Mouse (Mus musculus) limb, embryonic 13.5 days (tissue): Measurements from ENCODE around the gene Cdhr1. TPM values are rescaled to one million over a fixed set of nuclear protein-coding genes. Genes with fewer than 3 reads are reported as not detected.
"Not testable (repeated sequence)": the region's sequence is repeated elsewhere in the genome, so short reads cannot be mapped to it uniquely, and the experiment has no call there.

Experiments used
- ATAC-seq: fragments of 200-750 bp; cut with Nextera tagmentation; 2 replicates; pipeline ENCODE4 v1.8.0; 2017; ENCODE audit warnings: low read depth, moderate number of reproducible peaks, moderate TSS enrichment; ENCODE audit not compliant: low FRiP score
- H3K27ac ChIP-seq: fragments of 300-500 bp; sonication (generic); 2 replicates; pipeline ENCODE4 v1.5.1; 2015; ENCODE audit warnings: inconsistent platforms, mild to moderate bottlenecking, moderate library complexity
- H3K27me3 ChIP-seq: fragments of 300-500 bp; sonication (generic); 2 replicates; pipeline ENCODE4 v1.6.1; 2015; ENCODE audit warnings: mild to moderate bottlenecking, inconsistent platforms
- H3K36me3 ChIP-seq: fragments of 300-500 bp; sonication (generic); 2 replicates; pipeline ENCODE4 v1.6.1; 2015; ENCODE audit warnings: inconsistent platforms, mild to moderate bottlenecking, moderate library complexity
- H3K4me1 ChIP-seq: fragments of 300-500 bp; sonication (generic); 2 replicates; pipeline ENCODE4 v1.6.1; 2015; ENCODE audit warnings: inconsistent platforms
- H3K4me2 ChIP-seq: fragments of 300-500 bp; sonication (generic); replicated peaks from 2 replicates; pipeline ENCODE4 v1.6.1; 2015; ENCODE audit warnings: inconsistent platforms, mild to moderate bottlenecking, moderate library complexity
- H3K4me3 ChIP-seq: fragments of 300-500 bp; sonication (generic); 2 replicates; pipeline ENCODE4 v1.5.1; 2015; ENCODE audit warnings: moderate library complexity, mild to moderate bottlenecking, inconsistent platforms
- H3K9ac ChIP-seq: fragments of 300-500 bp; sonication (generic); 2 replicates; pipeline ENCODE4 v1.6.1; 2015; ENCODE audit warnings: mild to moderate bottlenecking, inconsistent platforms
- H3K9me3 ChIP-seq: fragments of 300-500 bp; sonication (generic); 2 replicates; pipeline ENCODE4 v1.6.1; 2016; ENCODE audit warnings: inconsistent platforms
- WGBS: fragments of 180-500 bp; shearing (Covaris S2); methylation state at CpG from one replicate; pipeline ENCODE4 v1.1.7; 2015; 5-methylcytosine and 5-hydroxymethylcytosine counted together
- polyA plus RNA-seq: library from polyadenylated mRNA; unstranded; fragments of >200 nt; fragmentation: Nextera tagmentation; extraction: Ambion mirVana; gene quantifications from 2 replicates; pipeline ENCODE4 v1.2.1, GENCODE M21; 2015

The Cdhr1 gene
- polyA plus RNA-seq: 0.04 and 0.11 TPM in 2 replicates

DNA sequence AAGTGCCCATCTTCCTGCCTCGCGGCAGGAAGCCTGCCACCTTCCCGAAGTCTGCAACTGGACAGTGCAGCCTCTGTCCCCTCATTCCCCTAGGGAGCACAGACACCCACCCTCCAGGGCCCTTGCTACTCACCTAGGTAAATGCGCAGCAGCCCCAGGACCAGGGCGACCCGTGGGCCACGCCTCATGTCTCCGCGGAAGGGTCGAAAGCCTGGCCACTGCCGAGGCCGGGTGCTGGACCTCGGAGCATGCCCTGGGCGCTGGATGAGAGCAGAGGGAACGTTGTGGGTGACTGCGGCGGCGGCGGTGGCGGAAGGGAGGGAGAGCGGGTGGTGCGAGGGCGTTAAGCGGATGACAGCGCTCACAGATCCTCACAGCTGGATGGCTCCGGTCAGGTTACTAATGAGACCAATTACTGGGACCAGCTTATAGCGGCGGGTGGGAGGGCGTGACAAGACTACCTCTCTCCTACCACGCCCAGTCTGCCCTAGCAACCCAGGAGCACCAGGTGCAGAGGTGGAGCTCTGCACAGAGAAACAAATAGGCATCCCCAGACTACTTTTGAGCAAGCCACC lies at the start of gene Cdhr1:
Gene Cdhr1 (minus strand): TSS at position 392 of the 575 bp plus-strand sequence.
- Histone ChIP-seq H3K4me2 (peak within 1 kb of the TSS; percentile 59), H3K27me3 (peaks cover 53% of the 10 kb centered on the region), H3K9me3 (no peaks in the 10 kb centered on the region), H3K27ac (no peak within 1 kb of the TSS), H3K36me3 (no peaks in the 10 kb centered on the region), H3K4me3 (peak within 1 kb of the TSS; percentile 32), H3K4me1 (peaks cover 8% of the 10 kb centered on the region), H3K9ac (peak within 1 kb of the TSS; percentile 45; the same call in 1 of the 2 replicates)
- ATAC-seq: peak; percentile 52
- WGBS: under 1% methylated on average over 30 of the region's 30 CpGs

GRCm38 (mm10) chr14:37139051-37139710 lies 41.0 kb upstream of the Cdhr1 start:
- Histone ChIP-seq H3K27ac (no peak overlapping the region), H3K27me3 (no peaks in the 10 kb centered on the region), H3K9ac (no peak overlapping the region), H3K4me1 (peaks cover 2% of the 10 kb centered on the region; the same call in 1 of the 2 replicates), H3K9me3 (no peaks in the 10 kb centered on the region), H3K36me3 (no peaks in the 10 kb centered on the region), H3K4me3 (no peak overlapping the region), H3K4me2 (no peak overlapping the region)
- no peak for ATAC-seq
- WGBS: 77% methylated on average over 8 of the region's 8 CpGs

DNA sequence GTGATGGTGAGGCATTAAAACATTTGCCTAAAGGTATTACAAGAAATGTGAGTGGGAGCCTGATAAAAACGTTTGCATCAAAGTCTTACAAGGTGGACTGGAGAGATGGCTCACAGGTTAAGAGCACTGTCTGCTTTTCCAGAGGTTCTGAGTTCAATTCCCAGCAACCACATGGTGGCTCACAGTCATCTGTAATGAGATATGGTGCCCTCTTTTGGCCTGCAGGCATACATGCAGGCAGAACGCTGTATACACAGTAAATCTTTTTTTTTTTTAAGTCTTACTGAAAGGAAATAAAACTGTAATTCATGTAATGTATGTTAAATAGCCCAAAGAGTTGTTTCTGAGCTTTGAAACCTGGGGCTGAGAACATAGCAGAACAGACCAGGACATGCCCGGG lies 39.4 kb upstream of the Cdhr1 start:
- H3K4me2 ChIP-seq, H3K4me3 ChIP-seq, H3K9me3 ChIP-seq, ATAC-seq, H3K36me3 ChIP-seq, H3K4me1 ChIP-seq, H3K27me3 ChIP-seq, H3K27ac ChIP-seq, H3K9ac ChIP-seq: not testable (repeated sequence)
- 81% methylated on average over 3 of the region's 3 CpGs for WGBS

DNA sequence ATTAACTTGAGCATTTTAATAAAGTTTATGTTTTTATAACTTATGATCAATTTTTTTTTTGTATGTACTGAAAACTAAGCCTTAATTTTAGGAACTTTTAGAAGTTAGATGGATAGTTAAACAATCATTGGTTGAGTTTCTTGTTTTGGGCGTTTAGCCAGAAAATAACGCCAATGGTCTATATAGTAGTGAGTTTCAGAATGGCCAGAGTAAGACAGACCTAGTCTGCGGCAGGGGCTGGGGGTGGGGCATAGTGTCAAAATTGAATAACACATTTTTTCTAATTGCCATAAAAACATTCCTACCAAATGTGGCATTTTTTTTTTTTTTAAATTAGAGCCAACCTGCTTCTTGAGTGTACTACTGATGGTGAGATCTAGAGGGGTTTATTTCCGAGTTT lies 38.0 kb upstream of the Cdhr1 start:
- Histone ChIP-seq H3K4me3 (no peak overlapping the region), H3K9ac (no peak overlapping the region), H3K36me3 (peaks cover 14% of the 10 kb centered on the region), H3K4me1 (peaks cover 6% of the 10 kb centered on the region; the same call in 1 of the 2 replicates), H3K27me3 (no peaks in the 10 kb centered on the region), H3K9me3 (no peaks in the 10 kb centered on the region), H3K4me2 (no peak overlapping the region), H3K27ac (no peak overlapping the region)
- ATAC-seq: no peak
- WGBS: 85% methylated on average over 4 of the region's 4 CpGs

GRCm38 (mm10) chr14:37135671-37136070 lies 37.5 kb upstream of the Cdhr1 start:
- no peak for ATAC-seq
- Histone ChIP-seq H3K36me3 (peaks cover 17% of the 10 kb centered on the region), H3K4me2 (peak overlapping the region; percentile 68), H3K9ac (peak overlapping the region; percentile 64), H3K27ac (no peak overlapping the region; the same call in 1 of the 2 replicates), H3K27me3 (no peaks in the 10 kb centered on the region), H3K4me3 (peak overlapping the region; percentile 88), H3K4me1 (peaks cover 6% of the 10 kb centered on the region; the same call in 1 of the 2 replicates), H3K9me3 (no peaks in the 10 kb centered on the region)
- WGBS: 3% methylated on average over 10 of the region's 10 CpGs

- H3K4me1 ChIP-seq: peaks cover 6% of the 10 kb centered on the region; the same call in 1 of the 2 replicates
- H3K27me3 ChIP-seq: no peaks in the 10 kb centered on the region
- peak within 1 kb of the TSS; percentile 88 for H3K4me3 ChIP-seq
- H3K9me3 ChIP-seq: no peaks in the 10 kb centered on the region
- WGBS: 0% methylated on average over 38 of the region's 38 CpGs
- H3K4me2 ChIP-seq: peak within 1 kb of the TSS; percentile 69
- peaks cover 22% of the 10 kb centered on the region for H3K36me3 ChIP-seq
- peak; percentile 100 for ATAC-seq
- peak within 1 kb of the TSS; percentile 67; the same call in 1 of the 2 replicates for H3K27ac ChIP-seq
- peak within 1 kb of the TSS; percentile 92 for H3K9ac ChIP-seq
Observed at GRCm38 (mm10) chr14:37135127-37135593, 37.0 kb upstream of the Cdhr1 start, which contains the start of gene Ghitm. TSS of gene Ghitm (minus strand) at chr14:37135272.

GRCm38 (mm10) chr14:37134304-37135126 lies 36.4 kb upstream of the Cdhr1 start:
- peak overlapping the region; percentile 69 for H3K4me2 ChIP-seq
- H3K36me3 ChIP-seq: peaks cover 25% of the 10 kb centered on the region
- H3K9me3 ChIP-seq: no peaks in the 10 kb centered on the region
- peak overlapping the region; percentile 67; the same call in 1 of the 2 replicates for H3K27ac ChIP-seq
- 3% methylated on average over 40 of the region's 40 CpGs for WGBS
- H3K4me3 ChIP-seq: peak overlapping the region; percentile 88
- no peak for ATAC-seq
- H3K9ac ChIP-seq: peak overlapping the region; percentile 92
- peaks cover 6% of the 10 kb centered on the region; the same call in 1 of the 2 replicates for H3K4me1 ChIP-seq
- H3K27me3 ChIP-seq: no peaks in the 10 kb centered on the region

GRCm38 (mm10) chr14:37127652-37128051 lies 29.5 kb upstream of the Cdhr1 start:
- no peak overlapping the region for H3K27ac ChIP-seq
- H3K9ac ChIP-seq: no peak overlapping the region
- no peaks in the 10 kb centered on the region for H3K4me1 ChIP-seq
- H3K4me3 ChIP-seq: no peak overlapping the region
- no peak for ATAC-seq
- peaks cover 76% of the 10 kb centered on the region for H3K36me3 ChIP-seq
- H3K9me3 ChIP-seq: no peaks in the 10 kb centered on the region
- WGBS: 46% methylated on average over 4 of the region's 4 CpGs
- no peak overlapping the region for H3K4me2 ChIP-seq
- no peaks in the 10 kb centered on the region for H3K27me3 ChIP-seq

GRCm38 (mm10) chr14:37119233-37119632 lies 21.1 kb upstream of the Cdhr1 start:
- Histone ChIP-seq H3K9ac (no peak overlapping the region), H3K4me3 (no peak overlapping the region)
- no peak for ATAC-seq

DNA sequence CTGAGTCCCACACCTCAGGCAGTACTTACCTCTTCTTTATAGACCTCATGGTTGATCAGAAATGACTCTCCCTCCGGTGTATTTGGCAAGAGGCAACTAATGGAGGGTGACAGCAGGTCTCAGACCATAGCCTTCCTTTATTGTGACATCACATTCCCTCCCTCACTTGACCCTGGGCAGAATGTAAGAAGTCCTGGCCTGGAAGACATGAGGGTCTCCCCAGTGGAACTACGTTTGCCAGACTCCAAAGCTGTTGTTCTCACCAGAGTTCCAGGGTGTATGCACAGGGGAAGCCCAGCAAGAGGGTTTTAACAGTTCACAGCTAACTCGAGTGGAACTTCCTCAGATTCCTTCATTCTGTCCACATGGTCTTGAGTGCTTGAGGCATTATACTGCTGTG lies 15.8 kb upstream of the Cdhr1 start, which contains the start of gene 2610528A11Rik:
Gene 2610528A11Rik (minus strand): TSS at position 101 of the 400 bp plus-strand sequence.
- no peak within 1 kb of the TSS for H3K9ac ChIP-seq
- no peak within 1 kb of the TSS for H3K4me3 ChIP-seq
- H3K4me2 ChIP-seq: no peak within 1 kb of the TSS
- H3K27me3 ChIP-seq: no peaks in the 10 kb centered on the region
- no peaks in the 10 kb centered on the region for H3K9me3 ChIP-seq
- H3K4me1 ChIP-seq: peaks cover 14% of the 10 kb centered on the region
- H3K27ac ChIP-seq: no peak within 1 kb of the TSS
- ATAC-seq: no peak
- WGBS: 55% methylated on average over 3 of the region's 3 CpGs
- peaks cover 4% of the 10 kb centered on the region; the same call in 1 of the 2 replicates for H3K36me3 ChIP-seq

More at GRCm38 (mm10) chr14:37119233-37119632, 21.1 kb upstream of the Cdhr1 start:
- no peak overlapping the region for H3K4me2 ChIP-seq
- peaks cover 40% of the 10 kb centered on the region for H3K36me3 ChIP-seq
- 93% methylated on average over 4 of the region's 4 CpGs for WGBS
- H3K9me3 ChIP-seq: no peaks in the 10 kb centered on the region
- no peaks in the 10 kb centered on the region for H3K4me1 ChIP-seq
- H3K27ac ChIP-seq: no peak overlapping the region
- no peaks in the 10 kb centered on the region for H3K27me3 ChIP-seq

DNA sequence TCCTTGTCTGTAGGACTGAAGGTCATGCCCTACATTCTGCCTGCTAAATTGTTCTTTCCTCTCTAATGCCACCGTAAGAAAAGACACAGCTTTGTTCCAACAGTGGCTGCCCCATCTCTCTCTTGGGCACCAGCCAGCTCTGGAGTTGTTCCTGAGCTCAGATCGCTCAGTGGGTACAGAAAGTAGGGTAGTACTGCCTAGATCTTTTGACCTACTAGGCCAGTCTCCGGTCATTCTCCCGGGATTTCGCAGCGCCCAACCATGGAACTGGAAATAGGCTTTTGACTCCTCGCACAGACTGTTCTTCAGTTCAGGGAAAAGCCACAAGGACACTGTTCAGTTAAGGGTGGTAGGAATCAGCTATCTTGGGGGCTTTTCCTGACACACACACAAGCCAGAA lies 14.8 kb upstream of the Cdhr1 start:
- no peak for ATAC-seq
- Histone ChIP-seq H3K4me1 (peaks cover 14% of the 10 kb centered on the region), H3K9me3 (no peaks in the 10 kb centered on the region), H3K27me3 (no peaks in the 10 kb centered on the region), H3K4me3 (no peak overlapping the region), H3K4me2 (no peak overlapping the region), H3K9ac (no peak overlapping the region), H3K36me3 (no peaks in the 10 kb centered on the region), H3K27ac (no peak overlapping the region)
- 89% methylated on average over 7 of the region's 7 CpGs for WGBS

- H3K27me3 ChIP-seq: no peaks in the 10 kb centered on the region
- no peaks in the 10 kb centered on the region for H3K36me3 ChIP-seq
- no peak overlapping the region for H3K9ac ChIP-seq
- no peak overlapping the region for H3K27ac ChIP-seq
- no peak for ATAC-seq
- no peak overlapping the region for H3K4me2 ChIP-seq
- H3K9me3 ChIP-seq: no peaks in the 10 kb centered on the region
- H3K4me3 ChIP-seq: no peak overlapping the region
- peaks cover 14% of the 10 kb centered on the region for H3K4me1 ChIP-seq
Observed at GRCm38 (mm10) chr14:37111371-37111770, 13.2 kb upstream of the Cdhr1 start.
